Mouse (Mus musculus) MEL (cell line): ENCODE results near the gene Lcn3. TPM values are rescaled to one million over a fixed set of nuclear protein-coding genes. Genes with fewer than 3 reads are reported as not detected.

Source experiments
- DNase-seq: peaks from one replicate; pipeline ENCODE4 v3.0.0; 2011; ENCODE audit warnings: low read depth, low spot score
- H3K27ac ChIP-seq: 2 replicates; pipeline ENCODE4 v1.5.1; 2012; ENCODE audit warnings: low read depth, mild to moderate bottlenecking, control low read depth, low read length, moderate library complexity; ENCODE audit not compliant: control insufficient read depth
- H3K27me3 ChIP-seq, 2 experiments: fragments of 150-350 bp in 1 of 2; sonication (generic) in 1 of 2; 2 replicates each; pipeline ENCODE4 v1.6.1; 2012; ENCODE audit warnings: low read length in 2 of 2, mild to moderate bottlenecking in 2 of 2, improper control_type of control experiment in 1 of 2, moderate library complexity in 1 of 2; ENCODE audit not compliant: insufficient read depth in 2 of 2, control insufficient read depth in 1 of 2
- H3K36me3 ChIP-seq, 2 experiments: 2 replicates each; pipeline ENCODE4 v1.6.1; 2012 to 2014; ENCODE audit warnings: low read length in 2 of 2, improper control_type of control experiment in 1 of 2, inconsistent platforms in 1 of 2, mild to moderate bottlenecking in 1 of 2; ENCODE audit not compliant: insufficient read depth in 2 of 2, control insufficient read depth in 1 of 2
- H3K4me1 ChIP-seq, 2 experiments: fragments of 150-350 bp in 1 of 2; sonication (generic) in 1 of 2; 2 replicates each; pipeline ENCODE4 v1.6.1; 2012; ENCODE audit warnings: low read length in 2 of 2, improper control_type of control experiment in 1 of 2, mild to moderate bottlenecking in 1 of 2; ENCODE audit not compliant: insufficient read depth in 2 of 2, control insufficient read depth in 1 of 2
- H3K4me3 ChIP-seq, 2 experiments: fragments of 150-350 bp in 1 of 2; sonication (generic) in 1 of 2; 2 replicates each; pipeline ENCODE4 v1.5.1; 2012; ENCODE audit warnings: low read depth in 2 of 2, low read length in 2 of 2, mild to moderate bottlenecking in 2 of 2, moderate library complexity in 2 of 2, control low read depth in 1 of 2, improper control_type of control experiment in 1 of 2; ENCODE audit not compliant: control insufficient read depth in 1 of 2, insufficient read depth in 1 of 2
- H3K79me2 ChIP-seq: 2 replicates; pipeline ENCODE4 v1.6.1; 2012; ENCODE audit warnings: mild to moderate bottlenecking, low read length, moderate library complexity; ENCODE audit not compliant: control insufficient read depth, poor library complexity, insufficient read depth
- H3K9ac ChIP-seq: 2 replicates; pipeline ENCODE4 v1.6.1; 2012; ENCODE audit warnings: low read depth, mild to moderate bottlenecking, control low read depth, low read length, moderate library complexity; ENCODE audit not compliant: control insufficient read depth, poor library complexity, severe bottlenecking
- H3K9me3 ChIP-seq: fragments of 150-350 bp; sonication (generic); replicated peaks from 2 replicates; pipeline ENCODE4 v1.6.1; 2012; ENCODE audit warnings: mild to moderate bottlenecking, low read length, improper control_type of control experiment, moderate library complexity; ENCODE audit not compliant: insufficient read depth
- CHD2 ChIP-seq: IDR thresholded peaks from 2 replicates; pipeline ENCODE4 v1.6.1; 2011; ENCODE audit warnings: low read length, improper control_type of control experiment
- EP300 ChIP-seq, 2 experiments: IDR thresholded peaks; 2 replicates each; pipeline ENCODE4 v1.6.1; 2011; ENCODE audit warnings: improper control_type of control experiment in 2 of 2, low read length in 2 of 2, low read depth in 1 of 2, mild to moderate bottlenecking in 1 of 2
- ETS1 ChIP-seq: IDR thresholded peaks from 2 replicates; pipeline ENCODE4 v1.6.1; 2012; ENCODE audit warnings: low read depth, mild to moderate bottlenecking, inconsistent platforms, low read length, improper control_type of control experiment, moderate library complexity
- JUND ChIP-seq: IDR thresholded peaks from 2 replicates; pipeline ENCODE4 v1.6.1; 2011; ENCODE audit warnings: low read depth, mild to moderate bottlenecking, improper control_type of control experiment, low read length
- MAFK ChIP-seq: IDR thresholded peaks from 2 replicates; pipeline ENCODE4 v1.6.1; 2011; ENCODE audit warnings: low read depth, mild to moderate bottlenecking, low read length, improper control_type of control experiment, borderline replicate concordance
- MAX ChIP-seq: IDR thresholded peaks from 2 replicates; pipeline ENCODE4 v1.6.1; 2011; ENCODE audit warnings: low read length, improper control_type of control experiment
- MAZ ChIP-seq: IDR thresholded peaks from 2 replicates; pipeline ENCODE4 v1.6.1; 2012; ENCODE audit warnings: low read depth, mild to moderate bottlenecking, inconsistent platforms, low read length, improper control_type of control experiment
- MYB ChIP-seq: IDR thresholded peaks from 2 replicates; pipeline ENCODE4 v1.6.1; 2011; ENCODE audit warnings: mild to moderate bottlenecking, low read depth, low read length, improper control_type of control experiment
- MYC ChIP-seq: IDR thresholded peaks from 2 replicates; pipeline ENCODE4 v1.6.1; 2011; ENCODE audit warnings: low read depth, mild to moderate bottlenecking, low read length, improper control_type of control experiment, moderate library complexity
- NRF1 ChIP-seq: IDR thresholded peaks from 2 replicates; pipeline ENCODE4 v1.6.1; 2014; ENCODE audit warnings: low read depth, mild to moderate bottlenecking, inconsistent platforms, low read length, improper control_type of control experiment, moderate library complexity; ENCODE audit not compliant: poor library complexity, insufficient read depth, severe bottlenecking
- POLR2A ChIP-seq, 2 experiments: IDR thresholded peaks; 2 replicates each; pipeline ENCODE4 v1.6.1; 2011 to 2012; ENCODE audit warnings: low read length in 2 of 2, mild to moderate bottlenecking in 2 of 2, control low read depth in 1 of 2, improper control_type of control experiment in 1 of 2, low read depth in 1 of 2, moderate library complexity in 1 of 2; ENCODE audit not compliant: control insufficient read depth in 1 of 2, insufficient read depth in 1 of 2, poor library complexity in 1 of 2
- RAD21 ChIP-seq: IDR thresholded peaks from 2 replicates; pipeline ENCODE4 v1.6.1; 2011; ENCODE audit warnings: mild to moderate bottlenecking, low read depth, low read length, improper control_type of control experiment
- RCOR1 ChIP-seq: IDR thresholded peaks from 2 replicates; pipeline ENCODE4 v1.6.1; 2012; ENCODE audit warnings: low read depth, mild to moderate bottlenecking, inconsistent platforms, low read length, improper control_type of control experiment
- TAL1 ChIP-seq: IDR thresholded peaks from 2 replicates; pipeline ENCODE4 v1.6.1; 2012; ENCODE audit warnings: mild to moderate bottlenecking, inconsistent platforms, low read length, moderate library complexity, mixed read lengths
- TBP ChIP-seq: IDR thresholded peaks from 2 replicates; pipeline ENCODE4 v1.8.0; 2011; ENCODE audit warnings: low read depth, low read length, improper control_type of control experiment
- TCF12 ChIP-seq: IDR thresholded peaks from 2 replicates; pipeline ENCODE4 v1.6.1; 2014; ENCODE audit warnings: low read depth, mild to moderate bottlenecking, inconsistent platforms, low read length, improper control_type of control experiment, moderate library complexity
- UBTF ChIP-seq: IDR thresholded peaks from 2 replicates; pipeline ENCODE4 v1.6.1; 2012; ENCODE audit warnings: low read depth, mild to moderate bottlenecking, inconsistent platforms, low read length, improper control_type of control experiment, moderate library complexity, borderline replicate concordance; ENCODE audit not compliant: insufficient read depth
- USF2 ChIP-seq, 2 experiments: IDR thresholded peaks; 2 replicates each; pipeline ENCODE4 v1.6.1; 2011 to 2012; ENCODE audit warnings: improper control_type of control experiment in 2 of 2, low read length in 2 of 2, borderline replicate concordance in 1 of 2, inconsistent platforms in 1 of 2, low read depth in 1 of 2, mild to moderate bottlenecking in 1 of 2; ENCODE audit not compliant: insufficient read depth in 1 of 2
- ZKSCAN1 ChIP-seq: IDR thresholded peaks from 2 replicates; pipeline ENCODE4 v1.6.1; 2012; ENCODE audit warnings: low read depth, mild to moderate bottlenecking, inconsistent platforms, low read length, improper control_type of control experiment, moderate library complexity
- ZMIZ1 ChIP-seq: IDR thresholded peaks from 2 replicates; pipeline ENCODE4 v1.6.1; 2012; ENCODE audit warnings: low read depth, mild to moderate bottlenecking, inconsistent platforms, low read length, improper control_type of control experiment, moderate library complexity
- polyA plus RNA-seq, 2 experiments: library from polyadenylated mRNA; stranded (reverse) in 1 of 2; unstranded in 1 of 2; fragments of >175 nt in 1 of 2; fragments of >200 nt in 1 of 2; gene quantifications; 2 replicates each; pipeline versions ENCODE4 v1.2.1 to v1.2.4; 2012; ENCODE audit warnings: low replicate concordance in 2 of 2, low read depth in 1 of 2; ENCODE audit not compliant: insufficient read length in 2 of 2, insufficient read depth in 1 of 2, missing spikeins in 1 of 2
- total RNA-seq: library from RNA; depleted of rRNA; stranded (reverse); fragments of 300-350 nt; gene quantifications from 2 replicates; pipeline ENCODE4 v1.2.3, GENCODE M21; 2012

Gene Lcn3
- total and polyA plus RNA-seq, 3 experiments, result not detected

DNA sequence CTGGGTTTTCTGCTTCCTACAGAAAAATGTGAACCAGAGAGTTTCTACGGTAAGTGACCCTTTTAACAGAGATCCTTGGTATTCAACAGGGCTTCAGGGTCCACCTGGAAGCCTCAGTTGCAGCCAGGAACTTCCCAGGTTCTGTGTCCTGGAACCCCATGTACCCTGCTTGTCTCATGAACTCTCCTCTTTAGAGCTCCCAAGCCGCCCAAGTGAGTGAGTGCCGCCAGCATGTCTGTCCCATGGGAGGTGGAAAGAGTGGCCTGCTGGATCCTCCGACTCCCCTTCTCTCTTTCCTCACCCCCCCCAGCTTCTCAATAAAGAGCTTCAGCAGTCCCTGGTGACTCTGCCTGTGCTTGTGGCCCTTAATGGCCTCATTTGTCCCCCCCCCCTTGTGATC, 2.4 kb downstream of the Lcn3 start:
- Histone ChIP-seq H3K4me1 (0 out of 4 replicates have a peak, but pooled peaks cover 0 to 3% of the 10 kb centered on the region in 2 experiments), H3K36me3 (no peaks in the 10 kb centered on the region), H3K4me3 (no peak overlapping the region), H3K9me3 (no peaks in the 10 kb centered on the region), H3K27me3 (peaks cover 0 to 4% of the 10 kb centered on the region in 2 experiments; a peak in 1 of 4 replicates), H3K9ac (no peak overlapping the region), H3K27ac (no peak overlapping the region), H3K79me2 (no peaks in the 10 kb centered on the region)
- DNase-seq, result no peak
- TF ChIP-seq EP300 (IDR thresholded peaks at IDR 0.05; ENCODE audit: low read depth in 1 of 2, low read length in 2 of 2) (no peak), MAFK (no peak), TBP (no peak), POLR2A (IDR thresholded peaks at IDR 0.05; ENCODE audit: control insufficient read depth in 1 of 2, insufficient read depth in 1 of 2, low read depth in 1 of 2, low read length in 2 of 2, poor library complexity in 1 of 2) (no peak), NRF1 (no peak)

DNA sequence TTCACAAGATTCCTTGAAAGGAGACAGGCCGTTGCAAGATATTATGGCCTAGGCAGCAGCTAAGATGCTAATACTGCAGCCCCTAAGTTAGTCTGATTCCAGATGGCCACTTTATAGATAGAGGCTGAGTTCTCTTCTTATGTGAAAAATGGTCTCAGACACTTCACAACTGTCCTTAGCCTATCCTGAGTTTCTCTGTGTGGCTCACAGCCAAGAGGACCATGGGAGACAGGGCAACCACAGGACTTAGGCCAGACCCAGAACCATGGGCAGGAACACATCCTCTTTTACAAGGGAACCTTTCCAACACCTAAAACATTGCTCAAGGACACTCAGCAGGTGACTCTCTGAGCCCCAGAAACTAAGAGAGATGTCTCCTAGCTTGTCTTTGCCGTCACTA, 8.1 kb downstream of the Lcn3 start:
- Histone ChIP-seq H3K79me2 (no peaks in the 10 kb centered on the region), H3K27ac (no peak overlapping the region), H3K9ac (no peak overlapping the region), H3K36me3 (no peaks in the 10 kb centered on the region), H3K9me3 (no peaks in the 10 kb centered on the region), H3K27me3 (peaks cover 0 to 4% of the 10 kb centered on the region in 2 experiments; a peak in 2 of 4 replicates), H3K4me3 (no peak overlapping the region), H3K4me1 (0 out of 4 replicates have a peak, but pooled peaks cover 0 to 3% of the 10 kb centered on the region in 2 experiments)
- DNase-seq, result no peak
- no peak for TF ChIP-seq EP300 (IDR thresholded peaks at IDR 0.05; ENCODE audit: low read depth in 1 of 2, low read length in 2 of 2)
- TF ChIP-seq ZKSCAN1, result no peak
- TF ChIP-seq TCF12, result no peak
- TF ChIP-seq MYC, result no peak
- no peak for TF ChIP-seq MAX
- TF ChIP-seq RCOR1, result no peak
- no peak for TF ChIP-seq MAZ
- no peak for TF ChIP-seq CHD2
- TF ChIP-seq UBTF, result no peak

DNA sequence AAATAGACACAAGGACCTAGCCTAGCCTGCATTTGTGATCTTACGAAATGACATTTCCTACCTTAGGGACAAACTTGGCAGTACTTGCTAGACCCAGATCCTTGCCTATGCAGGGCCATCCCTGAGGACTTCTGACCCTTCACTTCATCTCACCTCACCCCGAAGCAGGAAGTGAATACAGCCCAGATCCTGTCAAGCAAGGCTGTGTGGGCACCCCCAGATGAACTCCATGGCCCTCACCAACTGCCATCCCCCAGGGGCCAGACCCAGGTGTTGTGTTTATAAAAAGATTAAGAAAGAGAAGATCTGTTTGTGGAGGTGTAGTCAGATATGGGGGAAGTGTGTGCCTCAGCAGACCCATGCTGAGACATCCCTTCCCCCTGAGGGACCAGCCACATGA, 9.3 kb downstream of the Lcn3 start:
- TF ChIP-seq ETS1, result no peak
- TF ChIP-seq UBTF, result no peak
- no peak for TF ChIP-seq RCOR1
- no peak for TF ChIP-seq TAL1
- no peak for TF ChIP-seq MYB
- no peak for TF ChIP-seq JUND
- no peak for TF ChIP-seq RAD21
- TF ChIP-seq MAX, result no peak
- no peak for TF ChIP-seq USF2 (IDR thresholded peaks at IDR 0.05; ENCODE audit: borderline replicate concordance in 1 of 2, insufficient read depth in 1 of 2, low read depth in 1 of 2, low read length in 2 of 2)
- no peak for TF ChIP-seq ZMIZ1
- TF ChIP-seq EP300 (IDR thresholded peaks at IDR 0.05; ENCODE audit: low read depth in 1 of 2, low read length in 2 of 2), result no peak
- TF ChIP-seq, all 39 proteins: peak for 0
- no peak for DNase-seq
- no peaks in the 10 kb centered on the region for H3K9me3 ChIP-seq

More for the DNA sequence above, 9.3 kb downstream of the Lcn3 start:
- H3K4me3 ChIP-seq, result no peak overlapping the region
- H3K27ac ChIP-seq, result no peak overlapping the region
- no peaks in the 10 kb centered on the region for H3K36me3 ChIP-seq
- no peak overlapping the region for H3K9ac ChIP-seq
- no peaks in the 10 kb centered on the region for H3K79me2 ChIP-seq
- H3K4me1 ChIP-seq, result 0 out of 4 replicates have a peak, but pooled peaks cover 0 to 3% of the 10 kb centered on the region in 2 experiments
- H3K27me3 ChIP-seq, result no peaks in the 10 kb centered on the region; a peak in 2 of 4 replicates
